Mouse (Mus musculus) lung, postnatal 4 days (tissue): ENCODE measurements around the gene Dpp6.

ENCODE experiments used
- DNase-seq, 2 experiments: peaks; one replicate each; pipeline ENCODE4 v3.0.0; 2021

Dpp6 gene

DNA sequence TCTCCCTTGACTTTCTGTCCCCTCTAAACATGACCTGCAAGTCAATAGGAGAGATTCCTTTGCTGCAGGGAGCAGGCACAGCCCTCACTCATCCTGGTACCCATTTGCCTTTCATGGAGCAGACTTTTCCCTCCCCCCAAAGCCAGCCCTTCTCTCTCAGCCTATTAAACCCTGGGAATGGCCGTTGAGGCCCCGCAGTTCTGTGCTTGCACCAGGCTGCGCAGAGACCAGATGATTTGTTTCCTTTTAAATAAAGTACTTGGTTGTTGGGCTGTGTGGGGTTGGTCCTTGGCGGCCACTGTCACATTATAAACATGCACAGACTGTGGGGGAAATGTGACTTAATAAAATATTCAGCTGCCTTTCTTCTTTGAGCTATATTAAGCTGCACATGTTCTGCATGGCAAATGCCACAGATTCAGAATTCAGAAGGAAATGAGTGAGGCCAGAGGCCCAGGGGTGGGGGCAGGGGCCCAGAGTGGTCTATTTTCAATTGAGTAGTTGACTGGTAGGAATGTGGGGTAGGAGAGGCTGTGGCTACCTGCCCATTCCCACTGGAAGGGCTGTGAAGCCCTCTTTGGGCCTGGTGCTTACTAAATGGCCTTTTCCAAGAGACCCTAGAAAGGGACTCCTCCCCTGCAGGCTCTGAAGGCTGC is 489.6 kb downstream of the Dpp6 start:
- no peak for DNase-seq

DNA sequence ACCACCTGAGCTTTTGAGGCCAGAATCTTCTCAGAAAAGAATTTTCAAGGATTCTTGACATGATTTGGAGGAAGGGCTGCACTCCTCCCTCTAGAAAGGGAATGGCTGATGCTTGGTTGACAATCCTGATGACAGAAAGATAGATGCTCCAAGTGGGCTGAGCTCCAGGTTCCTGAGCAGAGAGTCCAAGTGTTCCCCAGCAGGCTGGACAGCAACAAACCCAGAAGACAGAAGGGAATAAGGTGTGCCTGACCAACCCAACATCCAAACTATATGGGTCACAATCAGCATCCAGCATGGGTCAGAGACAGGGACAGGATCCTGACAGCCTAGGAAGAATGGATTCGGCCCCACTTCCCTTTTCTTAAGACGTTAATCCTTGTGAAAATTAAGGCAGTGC is 493.2 kb downstream of the Dpp6 start:
- no peak for DNase-seq

DNA sequence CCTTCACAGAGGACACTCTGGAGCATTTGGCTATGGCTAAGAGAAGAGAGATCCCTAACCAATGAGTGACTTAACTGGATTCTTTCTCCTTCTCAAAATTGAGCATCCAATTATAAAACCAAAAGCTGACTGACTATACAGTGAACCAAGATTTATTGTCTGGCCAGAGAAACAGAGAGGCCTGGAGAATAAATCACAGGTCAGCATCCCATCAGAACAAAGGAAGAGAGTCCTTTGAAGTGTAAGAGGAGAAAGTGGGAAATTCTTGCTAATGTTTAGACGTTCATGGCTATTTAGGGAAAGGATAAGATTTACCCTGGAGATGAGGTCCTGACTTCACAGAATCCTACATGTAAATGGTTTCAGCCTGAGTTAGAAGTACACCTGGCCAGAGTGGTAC is 499.7 kb downstream of the Dpp6 start:
- no peak for DNase-seq

DNA sequence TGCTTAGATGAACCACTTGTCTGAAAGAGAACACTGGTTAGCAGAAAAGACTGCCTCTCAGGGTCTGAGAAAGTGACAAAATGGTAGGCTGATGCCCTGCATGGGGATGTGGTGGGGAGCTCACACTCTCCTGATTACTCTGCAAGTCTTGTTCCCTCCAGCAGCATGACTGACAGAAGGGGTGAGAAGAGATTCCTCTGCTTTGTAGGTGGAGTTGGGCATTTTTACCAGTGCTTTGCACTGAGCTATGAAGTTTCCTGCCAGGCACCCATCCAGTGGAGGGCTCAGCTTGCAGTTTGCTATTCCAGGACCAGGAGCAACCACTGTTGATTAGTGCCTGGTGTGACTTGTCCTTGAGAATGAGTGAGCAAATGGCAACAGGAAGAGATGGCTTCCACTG is 500.3 kb downstream of the Dpp6 start:
- no peak for DNase-seq

DNA sequence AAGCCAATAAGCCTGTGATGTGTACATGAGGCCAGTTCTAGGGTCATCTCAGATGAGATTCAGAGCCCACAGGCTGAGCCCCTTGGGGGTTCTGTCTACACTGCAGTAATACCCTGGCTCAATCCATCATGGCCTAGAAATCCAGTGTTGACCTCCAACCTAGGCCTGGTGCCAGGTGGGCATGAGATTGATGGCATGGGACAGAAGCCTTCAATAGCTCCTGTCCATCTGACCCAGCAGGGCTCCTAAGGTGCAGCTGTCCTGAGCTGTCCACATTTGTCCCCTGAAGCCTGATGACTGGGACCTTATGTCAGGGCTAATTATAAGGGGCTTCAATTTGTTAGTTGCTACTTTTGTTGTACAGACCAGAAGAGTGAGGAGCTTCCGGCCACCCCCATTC is 500.8 kb downstream of the Dpp6 start:
- DNase-seq = no peak

DNA sequence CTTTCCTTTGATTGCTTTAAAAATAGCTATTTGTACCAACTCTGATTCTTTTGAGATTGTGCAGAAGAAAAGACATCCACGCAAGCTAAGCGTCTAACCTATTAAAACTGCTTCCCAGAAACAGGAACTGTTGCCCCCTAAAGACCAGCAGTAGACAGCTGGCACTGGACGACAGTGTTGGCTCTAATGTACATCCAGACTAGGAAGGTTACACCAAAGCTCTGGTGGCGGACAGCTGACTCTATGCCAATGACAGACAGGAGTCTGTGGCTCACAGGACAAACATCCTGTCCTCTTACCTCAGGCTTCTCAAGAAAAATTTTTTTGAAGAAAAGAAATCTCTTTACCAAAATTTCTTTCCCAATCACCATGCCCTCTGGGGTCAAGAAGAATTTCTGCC is 502.7 kb downstream of the Dpp6 start:
- DNase-seq = no peak

DNA sequence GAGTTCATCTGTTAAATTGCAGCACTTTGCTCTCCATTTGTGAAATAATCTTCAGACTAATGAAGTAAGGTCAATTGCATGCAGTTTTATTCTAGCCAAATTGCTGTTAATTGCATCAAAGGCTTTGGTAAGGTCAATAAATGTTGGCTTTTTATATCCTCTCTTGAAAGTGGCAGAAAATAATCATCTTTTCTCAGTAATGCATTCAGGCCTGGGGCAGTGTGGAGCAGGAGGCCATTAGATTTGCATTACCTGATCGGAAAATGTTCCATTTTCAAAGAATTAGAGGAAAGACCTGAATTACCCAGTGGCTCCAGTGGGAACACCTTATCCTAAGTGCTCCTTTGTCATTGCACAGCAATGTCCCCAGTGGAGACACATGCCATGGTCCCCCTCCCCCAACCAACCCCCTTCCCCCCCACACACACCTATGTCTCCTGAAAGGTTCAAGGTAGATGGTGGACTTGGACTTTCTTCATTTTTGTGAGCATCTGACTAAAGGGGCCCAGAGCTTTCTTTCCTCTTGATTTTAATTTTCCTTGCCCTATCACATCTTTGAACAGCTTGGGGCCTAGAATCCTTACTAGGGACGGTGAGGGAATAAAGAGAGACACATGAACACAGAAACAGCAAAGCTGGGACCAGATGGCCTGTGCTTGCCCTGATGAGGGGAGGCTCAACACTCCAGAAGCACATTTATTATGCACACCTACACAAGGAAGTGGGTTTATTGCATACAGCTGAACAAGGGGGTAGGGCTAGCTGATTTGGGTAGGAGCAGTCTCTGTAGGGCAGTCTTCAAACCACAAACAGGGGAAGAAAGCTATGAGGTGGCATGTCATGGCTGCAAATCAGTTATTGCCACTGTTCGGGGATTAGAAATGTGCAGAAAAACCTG is 506.1 kb downstream of the Dpp6 start:
- DNase-seq = no peak

DNA sequence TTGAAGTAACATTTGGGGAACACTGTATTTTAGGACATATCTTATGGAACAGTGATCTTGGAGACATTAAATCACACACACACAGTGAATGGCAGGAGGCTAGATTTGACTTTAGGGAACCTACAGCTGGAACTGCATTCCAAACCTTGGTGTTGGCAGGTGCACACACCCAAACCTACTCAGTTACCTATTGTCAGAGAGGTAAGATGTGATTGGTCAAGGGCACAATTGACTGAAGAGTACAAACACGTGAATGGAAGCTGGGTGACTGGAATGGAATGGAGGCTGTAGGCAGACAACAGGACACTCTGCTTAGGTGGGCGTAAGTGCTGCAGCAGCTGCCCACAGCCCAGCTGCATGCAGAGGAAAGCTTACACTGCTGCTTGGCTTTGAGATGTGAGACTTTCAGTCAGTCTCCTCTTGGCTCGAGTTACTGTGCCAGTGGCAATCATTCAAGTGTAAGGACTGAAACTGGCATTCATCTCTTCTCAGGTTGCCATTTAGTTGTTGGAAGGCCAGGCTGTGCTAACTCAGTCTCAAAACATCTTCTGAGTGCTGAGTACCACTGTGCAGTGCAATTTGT is 507.4 kb downstream of the Dpp6 start:
- DNase-seq = no peak

DNA sequence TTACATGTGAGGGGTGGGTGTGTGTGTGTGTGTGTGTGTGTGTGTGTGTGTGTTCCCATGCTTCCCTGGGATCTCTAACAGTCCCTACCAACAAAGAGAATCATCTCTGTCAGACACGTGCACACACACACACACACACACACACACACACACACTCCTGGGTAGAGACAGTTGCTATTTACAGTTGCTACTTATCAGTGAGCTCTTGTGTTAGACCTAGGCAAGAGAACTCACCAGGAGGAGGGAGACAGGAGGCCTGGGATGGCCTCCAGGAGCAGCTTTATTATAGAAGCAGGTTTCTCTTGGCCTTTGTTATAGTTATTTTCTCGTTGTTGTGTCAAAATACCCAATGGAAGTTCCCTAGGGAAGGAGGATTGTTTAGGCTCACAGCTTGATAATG is 519.7 kb downstream of the Dpp6 start:
- DNase-seq = no peak

DNA sequence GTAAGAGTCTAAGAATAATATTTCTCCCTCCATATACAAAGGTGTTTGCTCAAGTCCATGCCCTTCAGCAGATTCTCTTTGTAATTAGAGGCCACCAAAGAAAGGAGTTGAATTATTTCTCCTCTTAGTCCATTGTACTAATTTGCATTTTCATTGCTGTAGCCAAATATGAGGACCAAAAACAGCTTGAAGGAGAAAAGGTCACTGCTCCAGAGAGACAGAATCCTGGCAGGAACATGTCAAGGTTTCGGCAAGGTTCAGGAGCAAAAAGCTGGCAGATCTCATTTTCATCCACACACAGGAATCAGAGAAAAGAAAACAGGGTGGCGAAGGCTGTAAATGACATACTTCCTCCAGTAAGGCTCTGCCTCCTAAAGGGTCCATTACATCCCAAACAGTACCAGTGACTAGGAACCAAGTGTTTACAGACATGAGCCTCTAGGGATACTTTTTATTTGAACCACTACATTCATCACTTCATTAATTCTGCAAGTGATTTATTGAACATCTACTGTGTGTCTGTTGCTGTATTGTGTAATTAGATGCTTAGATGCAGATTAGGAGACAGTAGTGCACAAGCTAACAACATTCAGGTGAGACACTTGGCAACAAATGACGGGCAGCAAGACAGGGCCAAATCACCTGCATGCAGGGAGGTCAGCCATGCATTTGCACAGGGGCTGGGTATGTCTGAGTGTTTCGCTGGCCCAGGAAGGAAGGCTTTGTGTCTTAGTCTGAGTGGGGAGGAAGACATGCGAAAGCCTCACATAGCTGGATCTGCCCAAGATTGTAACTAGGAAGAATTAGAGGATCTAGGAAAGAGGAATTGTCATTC is 522.4 kb downstream of the Dpp6 start:
- DNase-seq = no peak

DNA sequence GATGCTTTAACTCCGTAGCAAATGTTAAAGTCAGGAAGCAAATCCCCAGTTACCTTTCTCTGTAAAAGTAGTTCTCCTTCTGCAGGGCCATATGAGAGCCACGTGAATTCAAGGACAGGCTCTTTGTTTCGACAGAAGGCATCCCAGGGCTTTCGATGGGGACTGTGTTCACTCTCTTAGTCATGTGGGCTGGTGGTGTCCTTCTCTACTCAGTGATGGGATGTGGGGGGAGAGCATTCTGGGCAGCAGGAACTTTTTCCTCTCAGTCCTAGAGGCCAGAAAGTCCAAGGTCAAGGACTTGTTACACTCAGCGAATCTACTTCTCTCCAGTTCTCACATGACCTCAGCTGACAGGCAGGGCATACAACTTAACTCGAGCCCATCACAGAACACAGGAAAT is 525.3 kb downstream of the Dpp6 start:
- no peak for DNase-seq

DNA sequence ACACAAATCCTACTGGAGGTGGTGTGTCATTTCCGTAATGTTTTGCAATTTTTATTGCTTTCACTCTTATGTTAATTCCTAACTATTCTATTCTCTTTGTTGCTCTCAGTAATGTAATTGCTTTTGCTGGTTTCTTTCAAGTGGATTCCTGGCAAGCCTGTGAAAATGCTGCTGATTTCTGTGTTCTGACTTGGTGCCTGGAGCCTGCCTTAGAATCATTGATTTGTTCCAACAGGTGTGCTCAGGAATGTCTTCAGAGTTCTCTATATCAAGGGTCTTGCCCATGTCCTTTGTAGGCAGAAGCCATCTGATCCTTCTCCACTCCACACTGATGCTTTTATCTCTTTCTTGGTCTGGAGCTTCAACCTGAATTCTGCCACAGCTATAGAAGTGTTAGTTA is 526.6 kb downstream of the Dpp6 start:
- no peak for DNase-seq

DNA sequence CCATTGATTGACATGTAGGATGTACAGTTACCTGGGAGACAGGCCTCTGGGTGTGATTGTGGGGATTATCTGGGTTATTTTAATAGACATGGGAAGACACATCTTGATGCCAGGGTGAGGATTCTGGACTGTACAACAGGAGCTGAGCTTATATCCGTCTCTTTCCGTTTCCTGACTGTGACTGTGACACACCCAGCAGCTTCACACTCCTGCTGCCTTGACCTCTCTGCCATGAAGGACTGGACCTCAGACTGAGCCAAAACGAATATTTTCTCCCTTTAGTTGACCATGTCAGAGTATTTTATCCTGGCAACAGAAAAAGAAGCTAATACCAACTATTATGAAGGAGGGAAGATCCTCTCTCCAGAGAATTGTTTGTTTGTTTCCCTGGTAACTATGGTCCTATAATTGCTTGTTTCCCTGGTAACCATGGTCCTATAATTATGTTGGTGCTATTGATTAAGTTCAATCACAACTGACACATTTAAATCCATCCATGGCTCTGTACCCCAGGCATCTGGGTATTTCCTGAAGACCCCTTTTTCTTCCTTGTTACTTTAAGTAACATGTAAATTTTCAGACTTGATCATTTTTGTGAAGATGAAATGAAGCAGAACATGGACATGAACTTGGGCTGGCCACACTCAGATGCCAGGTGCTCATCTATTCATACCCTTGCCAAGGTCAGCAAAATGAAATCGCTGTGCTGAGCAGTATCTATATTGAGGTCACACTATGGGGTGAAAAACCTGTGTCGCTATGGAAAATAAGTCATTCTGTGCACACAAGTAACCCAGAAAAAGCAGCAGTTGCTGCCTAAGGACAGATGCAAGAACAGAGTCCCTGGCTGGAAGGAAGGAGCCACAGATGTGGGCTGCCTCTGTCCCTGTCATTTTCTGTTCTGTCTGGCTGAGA is 531.4 kb downstream of the Dpp6 start:
- no peak for DNase-seq

DNA sequence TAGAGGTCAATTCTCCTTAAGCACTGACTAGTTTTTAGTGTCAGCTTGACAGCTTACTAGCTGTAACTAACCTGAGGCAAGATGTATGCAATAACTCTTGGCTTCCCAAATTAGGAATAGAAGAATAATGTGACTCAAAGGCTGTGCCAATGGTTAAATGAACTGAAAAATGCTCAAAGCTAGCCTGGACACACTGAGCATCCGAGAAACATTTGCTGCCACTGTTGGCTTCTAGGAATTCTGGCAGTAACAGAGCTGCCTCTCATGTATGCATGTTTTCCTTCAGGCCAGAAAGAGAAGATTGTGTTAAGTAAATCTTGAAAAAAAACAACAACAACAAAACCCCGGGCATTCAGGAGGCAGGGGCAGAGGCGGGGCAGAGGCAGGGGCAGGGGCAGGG is 540.6 kb downstream of the Dpp6 start:
- no peak for DNase-seq

DNA sequence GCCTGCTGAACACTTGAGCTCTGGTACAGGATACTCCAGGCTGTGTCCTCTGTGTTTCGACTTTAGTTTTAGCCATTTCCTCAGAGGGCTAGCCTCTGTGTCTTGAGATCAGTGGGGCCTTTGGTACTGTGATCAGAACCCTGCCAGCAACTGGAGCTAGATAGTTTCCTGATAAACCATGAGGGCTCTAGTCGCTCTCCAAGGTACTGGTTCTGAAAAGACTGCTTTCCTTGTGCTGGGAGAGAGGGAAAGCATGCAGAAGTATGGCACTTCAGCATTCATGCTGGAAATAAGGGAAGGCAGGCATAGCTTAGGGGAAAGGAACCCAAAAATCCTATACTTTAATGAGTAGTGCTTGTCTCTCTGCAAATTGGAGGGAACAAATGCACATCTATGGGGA is 548.9 kb downstream of the Dpp6 start:
- no peak for DNase-seq

DNA sequence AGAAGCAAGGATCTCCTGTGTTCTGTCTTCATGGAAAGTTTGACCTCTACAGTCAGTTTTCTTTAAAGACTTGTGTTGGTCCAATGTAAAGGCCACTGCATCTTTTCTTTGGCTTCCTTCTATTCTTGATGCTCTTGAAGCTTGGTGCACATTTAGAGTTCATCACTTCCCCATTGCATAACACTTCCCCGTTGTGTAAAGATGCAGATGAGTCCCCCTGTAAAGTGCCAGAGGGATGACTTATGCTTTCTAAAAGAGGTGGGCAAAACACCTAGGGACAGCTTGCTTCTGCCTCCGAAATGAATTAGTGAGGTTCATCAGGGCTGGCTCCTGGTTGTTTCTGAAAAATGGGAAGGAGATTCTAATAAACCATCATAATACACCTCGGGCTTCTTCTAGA is 553.8 kb downstream of the Dpp6 start:
- no peak for DNase-seq

DNA sequence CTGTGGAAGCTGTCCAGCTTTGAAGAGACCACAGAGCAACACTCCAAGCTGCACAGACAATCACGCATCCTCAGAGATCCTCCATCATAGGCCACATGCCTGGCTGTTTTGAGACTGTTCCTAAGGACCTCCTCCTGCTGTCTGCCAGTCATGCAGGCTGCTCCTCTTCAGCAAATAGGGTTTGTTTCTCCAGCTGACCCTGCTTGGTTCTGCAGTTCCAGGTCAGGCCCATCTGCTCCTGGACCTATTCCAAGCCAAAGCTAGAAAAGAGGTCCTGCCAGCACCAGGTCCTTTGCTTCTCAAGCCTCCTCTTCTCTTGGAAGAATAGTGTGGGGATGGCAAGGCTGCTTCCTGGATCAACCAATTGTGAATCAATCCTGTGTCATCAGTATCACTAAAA is 556.9 kb downstream of the Dpp6 start:
- no peak for DNase-seq

DNA sequence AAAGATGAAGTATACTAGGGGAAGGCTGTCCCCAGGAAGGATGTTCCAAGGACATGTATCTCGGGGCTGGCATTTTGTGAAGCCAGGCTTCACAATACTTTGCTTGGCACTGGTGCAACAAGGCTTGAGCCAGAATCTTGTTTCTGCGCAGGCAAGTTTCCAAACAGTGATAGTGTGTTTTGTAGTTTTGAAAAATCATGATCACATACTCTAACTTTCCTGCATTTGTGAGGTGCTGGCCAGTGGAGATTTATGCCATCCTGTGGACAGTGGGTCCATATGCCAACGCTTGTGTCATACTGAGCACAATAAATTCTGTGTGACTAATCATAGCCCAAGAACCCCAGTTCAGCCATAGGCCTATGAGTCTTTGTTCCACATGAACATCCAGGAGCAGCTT is 558.8 kb downstream of the Dpp6 start:
- no peak for DNase-seq

DNA sequence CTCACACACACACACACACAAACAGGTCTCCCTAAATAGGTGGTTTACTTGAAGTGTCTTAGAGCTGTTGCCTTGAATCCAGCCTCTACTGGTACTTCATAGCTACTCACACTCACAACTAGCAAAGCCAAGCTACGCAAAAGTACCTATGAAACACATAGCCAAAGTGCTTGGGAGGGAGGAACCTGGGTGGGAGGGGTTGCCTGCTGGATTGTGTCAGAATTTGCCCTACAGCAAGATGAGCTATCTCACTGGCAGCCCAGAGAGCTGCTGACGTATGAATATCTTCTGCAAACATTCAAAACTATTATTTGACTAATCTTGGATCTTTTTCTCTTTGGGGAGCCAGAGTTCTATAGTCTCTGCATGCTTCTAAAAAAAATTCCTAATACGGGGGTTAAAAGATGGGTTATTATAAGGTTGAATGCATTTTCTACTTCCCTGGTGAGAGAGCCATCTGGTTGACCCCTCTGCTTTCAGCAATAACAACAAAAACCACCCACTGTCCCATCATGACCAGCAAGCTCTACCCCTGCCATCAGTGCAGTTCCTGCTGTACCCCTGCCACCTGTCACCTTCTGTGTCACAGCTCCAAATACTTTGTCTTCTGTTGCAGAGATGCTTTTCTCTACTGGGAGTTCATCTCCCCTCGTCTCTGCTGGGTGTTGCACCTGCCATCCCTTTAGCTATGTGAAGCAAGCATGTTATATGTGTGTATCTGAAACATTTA is 563.8 kb downstream of the Dpp6 start:
- DNase-seq = no peak

DNA sequence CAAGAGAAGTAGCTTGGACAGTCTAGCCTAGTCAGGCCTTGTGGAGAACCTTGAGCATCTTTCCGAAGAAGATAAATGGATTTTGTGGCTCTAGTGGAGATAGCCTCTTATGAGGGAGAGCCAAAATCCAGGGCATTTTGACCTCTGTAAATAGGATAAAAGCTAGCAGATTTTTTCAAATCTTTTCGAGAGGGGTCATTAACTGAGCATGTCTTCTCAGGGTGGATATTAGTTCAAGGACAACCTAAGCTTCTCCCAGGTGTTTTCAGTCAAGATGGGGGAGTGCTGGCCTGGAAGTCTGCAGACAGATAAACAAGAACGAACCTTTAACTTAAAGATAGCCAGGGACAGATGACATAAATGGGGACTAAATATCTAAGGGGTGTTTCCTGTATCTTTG is 581.4 kb downstream of the Dpp6 start:
- no peak for DNase-seq

DNA sequence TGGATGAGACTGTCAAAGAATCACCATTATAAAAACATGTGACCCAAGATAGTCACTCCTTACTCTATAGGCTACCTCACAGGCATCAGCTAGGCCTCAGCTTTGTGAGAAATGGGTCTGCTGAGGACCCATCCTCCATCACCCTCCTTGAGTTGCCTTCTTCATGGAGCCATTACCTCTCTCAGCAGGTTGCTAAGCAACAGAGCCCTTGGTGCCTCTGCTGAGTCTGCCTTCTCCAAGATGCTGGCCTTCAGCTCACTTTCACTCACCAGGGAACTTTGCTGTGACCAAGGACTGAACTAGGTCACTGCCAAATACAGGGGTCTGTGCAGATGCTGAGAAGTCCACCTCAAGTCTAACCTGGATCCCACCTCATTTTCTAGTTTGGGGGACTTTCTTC is 582.1 kb downstream of the Dpp6 start:
- DNase-seq = no peak

DNA sequence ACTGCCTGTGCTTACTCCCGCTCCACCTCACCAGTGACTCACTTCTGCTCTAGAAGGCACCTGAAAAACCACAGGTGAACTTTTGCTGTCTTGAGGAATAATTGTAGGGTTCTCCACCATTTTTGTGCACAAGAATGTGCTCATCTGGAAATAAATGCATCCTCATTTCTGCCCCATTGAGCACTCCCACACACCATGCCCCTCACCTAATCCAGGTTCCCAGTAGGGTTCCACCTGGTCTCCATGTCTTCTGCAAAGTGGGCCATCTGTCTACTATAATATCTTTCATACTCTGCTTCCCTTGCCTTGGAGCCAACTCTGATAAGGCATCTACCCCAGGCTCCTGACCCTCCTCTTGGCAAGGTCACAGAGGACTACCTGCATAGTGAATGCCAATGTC is 585.6 kb downstream of the Dpp6 start:
- DNase-seq = no peak
